Mouse (Mus musculus): Measurements from ENCODE around the gene Lmtk3. TPM values are rescaled to one million over a fixed set of nuclear protein-coding genes. Genes with fewer than 3 reads are reported as not detected.
A peak's percentile ranks its signal among the peaks of the same experiment; 100 is the strongest.

Lmtk3 gene
- polyA plus RNA-seq, 1 experiment = 0.67 TPM

- Histone ChIP-seq H3K4me3 (replicated peaks) (no peak overlapping the region), H3K36me3 (replicated peaks; ENCODE audit: low read length) (no peaks in the 10 kb centered on the region), H3K9me3 (peaks cover 12% of the 10 kb centered on the region), H3K27me3 (replicated peaks) (peaks cover 92% of the 10 kb centered on the region), H3K4me1 (peaks cover 8% of the 10 kb centered on the region; the same call in 1 of the 2 replicates)
- TF ChIP-seq FLI1 (IDR thresholded peaks at IDR 0.05; ENCODE audit: low read length) (no peak), GATA1 (IDR thresholded peaks at IDR 0.05; ENCODE audit: borderline replicate concordance, low read length) (no peak)
Measured at GRCm38 (mm10) chr7:45791756-45792490, 8.4 kb downstream of the Lmtk3 start.

GRCm38 (mm10) chr7:45793240-45793639 is 9.7 kb downstream of the Lmtk3 start:
- no peaks in the 10 kb centered on the region for H3K36me3 ChIP-seq (replicated peaks; ENCODE audit: low read length)
- TF ChIP-seq FLI1 (IDR thresholded peaks at IDR 0.05; ENCODE audit: low read length) = no peak
- no peak for TF ChIP-seq GATA1 (IDR thresholded peaks at IDR 0.05; ENCODE audit: borderline replicate concordance, low read length)
- peaks cover 92% of the 10 kb centered on the region for H3K27me3 ChIP-seq (replicated peaks)

GRCm38 (mm10) chr7:45793969-45794585 is 10.5 kb downstream of the Lmtk3 start:
- Histone ChIP-seq H3K4me3 (replicated peaks) (no peak overlapping the region), H3K36me3 (replicated peaks; ENCODE audit: low read length) (no peaks in the 10 kb centered on the region), H3K27me3 (replicated peaks) (peaks cover 93% of the 10 kb centered on the region), H3K4me1 (peaks cover 26% of the 10 kb centered on the region), H3K9me3 (peaks cover 12% of the 10 kb centered on the region)
- TF ChIP-seq FLI1 (IDR thresholded peaks at IDR 0.05; ENCODE audit: low read length) (no peak), GATA1 (IDR thresholded peaks at IDR 0.05; ENCODE audit: borderline replicate concordance, low read length) (no peak)

More at GRCm38 (mm10) chr7:45793240-45793639, 9.7 kb downstream of the Lmtk3 start:
- H3K4me1 ChIP-seq = peaks cover 18% of the 10 kb centered on the region
- peaks cover 12% of the 10 kb centered on the region for H3K9me3 ChIP-seq
- H3K4me3 ChIP-seq (replicated peaks) = no peak overlapping the region

- H3K4me3 ChIP-seq (replicated peaks) = no peak overlapping the region
- no peaks in the 10 kb centered on the region for H3K36me3 ChIP-seq (replicated peaks; ENCODE audit: low read length)
- peaks cover 92% of the 10 kb centered on the region for H3K27me3 ChIP-seq (replicated peaks)
- TF ChIP-seq GATA1 (IDR thresholded peaks at IDR 0.05; ENCODE audit: borderline replicate concordance, low read length) = no peak
- no peak for TF ChIP-seq FLI1 (IDR thresholded peaks at IDR 0.05; ENCODE audit: low read length)
- peaks cover 27% of the 10 kb centered on the region for H3K4me1 ChIP-seq
- peaks cover 9% of the 10 kb centered on the region for H3K9me3 ChIP-seq
Measured at GRCm38 (mm10) chr7:45794971-45795370, 11.4 kb downstream of the Lmtk3 start.

GRCm38 (mm10) chr7:45796950-45797349 is 13.4 kb downstream of the Lmtk3 start:
- Histone ChIP-seq H3K9me3 (no peaks in the 10 kb centered on the region), H3K36me3 (replicated peaks; ENCODE audit: low read length) (no peaks in the 10 kb centered on the region), H3K4me3 (replicated peaks) (no peak overlapping the region), H3K27me3 (replicated peaks) (peaks cover 82% of the 10 kb centered on the region), H3K4me1 (peaks cover 43% of the 10 kb centered on the region)
- TF ChIP-seq GATA1 (IDR thresholded peaks at IDR 0.05; ENCODE audit: borderline replicate concordance, low read length) = no peak
- TF ChIP-seq FLI1 (IDR thresholded peaks at IDR 0.05; ENCODE audit: low read length) = no peak

- Histone ChIP-seq H3K27me3 (replicated peaks) (peaks cover 74% of the 10 kb centered on the region), H3K36me3 (replicated peaks; ENCODE audit: low read length) (no peaks in the 10 kb centered on the region), H3K9me3 (no peaks in the 10 kb centered on the region), H3K4me1 (peaks cover 40% of the 10 kb centered on the region), H3K4me3 (replicated peaks) (peak overlapping the region; percentile 92)
- TF ChIP-seq FLI1 (IDR thresholded peaks at IDR 0.05; ENCODE audit: low read length) = no peak
- TF ChIP-seq GATA1 (IDR thresholded peaks at IDR 0.05; ENCODE audit: borderline replicate concordance, low read length) = no peak
Measured at GRCm38 (mm10) chr7:45797661-45798510, 14.3 kb downstream of the Lmtk3 start.

GRCm38 (mm10) chr7:45798511-45798836 is 14.9 kb downstream of the Lmtk3 start:
- H3K9me3 ChIP-seq = no peaks in the 10 kb centered on the region
- H3K27me3 ChIP-seq (replicated peaks) = peaks cover 69% of the 10 kb centered on the region
- TF ChIP-seq FLI1 (IDR thresholded peaks at IDR 0.05; ENCODE audit: low read length) = no peak
- TF ChIP-seq GATA1 (IDR thresholded peaks at IDR 0.05; ENCODE audit: borderline replicate concordance, low read length) = no peak
- H3K4me3 ChIP-seq (replicated peaks) = peak overlapping the region; percentile 92
- H3K4me1 ChIP-seq = peaks cover 40% of the 10 kb centered on the region
- H3K36me3 ChIP-seq (replicated peaks; ENCODE audit: low read length) = no peaks in the 10 kb centered on the region

- peaks cover 40% of the 10 kb centered on the region for H3K4me1 ChIP-seq
- no peaks in the 10 kb centered on the region for H3K9me3 ChIP-seq
- H3K4me3 ChIP-seq (replicated peaks) = peak overlapping the region; percentile 92
- H3K27me3 ChIP-seq (replicated peaks) = peaks cover 65% of the 10 kb centered on the region
- no peak for TF ChIP-seq GATA1 (IDR thresholded peaks at IDR 0.05; ENCODE audit: borderline replicate concordance, low read length)
- no peak for TF ChIP-seq FLI1 (IDR thresholded peaks at IDR 0.05; ENCODE audit: low read length)
- no peaks in the 10 kb centered on the region for H3K36me3 ChIP-seq (replicated peaks; ENCODE audit: low read length)
Measured at GRCm38 (mm10) chr7:45798931-45799330, 15.4 kb downstream of the Lmtk3 start.

- Histone ChIP-seq H3K4me1 (peaks cover 40% of the 10 kb centered on the region), H3K9me3 (no peaks in the 10 kb centered on the region), H3K4me3 (replicated peaks) (peak overlapping the region; percentile 92), H3K36me3 (replicated peaks; ENCODE audit: low read length) (no peaks in the 10 kb centered on the region), H3K27me3 (replicated peaks) (peaks cover 64% of the 10 kb centered on the region)
- TF ChIP-seq FLI1 (IDR thresholded peaks at IDR 0.05; ENCODE audit: low read length) (no peak), GATA1 (IDR thresholded peaks at IDR 0.05; ENCODE audit: borderline replicate concordance, low read length) (no peak)
Measured at GRCm38 (mm10) chr7:45800001-45800400, 16.5 kb downstream of the Lmtk3 start.
